Mouse (Mus musculus) MEL (cell line): ENCODE results near the gene a.

ENCODE experiments used
- CHD1 ChIP-seq: IDR thresholded peaks from 2 replicates; pipeline ENCODE4 v1.6.1; 2012; ENCODE audit warnings: low read depth, mild to moderate bottlenecking, inconsistent platforms, low read length, improper control_type of control experiment
- CHD2 ChIP-seq: IDR thresholded peaks from 2 replicates; pipeline ENCODE4 v1.6.1; 2011; ENCODE audit warnings: low read length, improper control_type of control experiment
- POLR2AphosphoS5 ChIP-seq: IDR thresholded peaks from 2 replicates; pipeline ENCODE4 v1.6.1; 2012; ENCODE audit warnings: low read depth, borderline replicate concordance, mild to moderate bottlenecking, inconsistent platforms, low read length, moderate library complexity, mixed read lengths
- USF2 ChIP-seq, 2 experiments: IDR thresholded peaks; 2 replicates each; pipeline ENCODE4 v1.6.1; 2011 to 2012; ENCODE audit warnings: improper control_type of control experiment in 2 of 2, low read length in 2 of 2, borderline replicate concordance in 1 of 2, inconsistent platforms in 1 of 2, low read depth in 1 of 2, mild to moderate bottlenecking in 1 of 2; ENCODE audit not compliant: insufficient read depth in 1 of 2

DNA sequence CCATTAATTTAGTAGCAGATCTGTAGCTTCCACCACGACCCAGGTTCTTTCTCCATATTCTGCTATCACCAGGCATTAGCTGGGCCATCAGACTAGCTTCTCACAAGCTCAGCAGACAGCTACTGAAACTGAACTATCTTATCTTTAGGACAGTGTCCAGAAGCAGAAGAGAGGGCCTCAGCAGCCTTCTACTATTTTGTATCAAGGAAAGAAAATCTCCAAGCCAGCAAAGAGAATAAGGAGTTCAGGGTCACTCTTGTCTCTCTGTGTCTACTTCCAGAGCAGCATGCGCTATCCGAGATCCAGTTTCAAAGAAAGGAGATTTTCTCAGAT is 300.5 kb downstream of the a start:
- no peak for TF ChIP-seq CHD2
- TF ChIP-seq POLR2AphosphoS5, result no peak
- TF ChIP-seq CHD1, result no peak
- no peak for TF ChIP-seq USF2 (IDR thresholded peaks at IDR 0.05; ENCODE audit: borderline replicate concordance in 1 of 2, insufficient read depth in 1 of 2, low read depth in 1 of 2, low read length in 2 of 2)
